Mouse (Mus musculus): ENCODE measurements around the gene Adarb1. TPM values are rescaled to one million over a fixed set of nuclear protein-coding genes. Genes with fewer than 3 reads are reported as not detected.
A peak's percentile ranks its signal among the peaks of the same experiment; 100 is the strongest.

The Adarb1 gene
- total RNA-seq (2018; cell fraction: chromatin; rRNA removed) = 1 to 10 TPM in 11 of 26 experiments, under 1 TPM in 15; 0.30 to 2.9 (median 0.73) TPM
- under 1 TPM; 0.03 to 0.49 (median 0.17) TPM for total RNA-seq (2018; cell fraction: cytosol; rRNA removed)
- total RNA-seq (2018; cell fraction: nucleus; rRNA removed) = 1 to 10 TPM in 5 of 26 experiments, under 1 TPM in 19, not detected in 2; 0.16 to 2.9 (median 0.54) TPM
- 0.04 to 0.91 TPM (median 0.16 TPM) in 3 replicates for polyA plus RNA-seq (2018)

- Histone ChIP-seq H3K36me3 (ENCODE audit: inconsistent target) (no peaks in the 10 kb centered on the region), H3K4me3 (ENCODE audit: inconsistent target) (peak within 1 kb of the TSS; percentile 30), H3K27ac (no peak within 1 kb of the TSS), H3K79me2 (ENCODE audit: inconsistent target) (no peaks in the 10 kb centered on the region)
- WGBS (ENCODE audit: missing documents) = 1% methylated on average over 57 of the region's 57 CpGs
Measured at GRCm38 (mm10) chr10:77418138-77418537, at the start of gene Adarb1. Adarb1 (minus strand) TSS chr10:77418270.

- Histone ChIP-seq H3K36me3 (ENCODE audit: inconsistent target) (no peaks in the 10 kb centered on the region), H3K79me2 (ENCODE audit: inconsistent target) (no peaks in the 10 kb centered on the region), H3K4me3 (ENCODE audit: inconsistent target) (no peak overlapping the region), H3K27ac (no peak overlapping the region)
- 88% methylated on average over 6 of the region's 6 CpGs for WGBS (ENCODE audit: missing documents)
Measured at GRCm38 (mm10) chr10:77467407-77467806, 49.3 kb upstream of the Adarb1 start.

GRCm38 (mm10) chr10:77465902-77466301, 47.8 kb upstream of the Adarb1 start:
- Histone ChIP-seq H3K27ac (no peak overlapping the region), H3K4me3 (ENCODE audit: inconsistent target) (no peak overlapping the region), H3K79me2 (ENCODE audit: inconsistent target) (no peaks in the 10 kb centered on the region), H3K36me3 (ENCODE audit: inconsistent target) (no peaks in the 10 kb centered on the region)
- 88% methylated on average over 5 of the region's 5 CpGs for WGBS (ENCODE audit: missing documents)

- H3K36me3 ChIP-seq (ENCODE audit: inconsistent target) = no peaks in the 10 kb centered on the region
- no peaks in the 10 kb centered on the region for H3K79me2 ChIP-seq (ENCODE audit: inconsistent target)
- no peak overlapping the region for H3K27ac ChIP-seq
- WGBS (ENCODE audit: missing documents) = 83% methylated on average over 10 of the region's 10 CpGs
- no peak overlapping the region for H3K4me3 ChIP-seq (ENCODE audit: inconsistent target)
Measured at GRCm38 (mm10) chr10:77464181-77464936, 46.3 kb upstream of the Adarb1 start.

GRCm38 (mm10) chr10:77461161-77461560, 43.1 kb upstream of the Adarb1 start:
- H3K36me3 ChIP-seq (ENCODE audit: inconsistent target) = no peaks in the 10 kb centered on the region
- H3K27ac ChIP-seq = no peak overlapping the region
- no peak overlapping the region for H3K4me3 ChIP-seq (ENCODE audit: inconsistent target)
- WGBS (ENCODE audit: missing documents) = 95% methylated on average over 8 of the region's 8 CpGs
- H3K79me2 ChIP-seq (ENCODE audit: inconsistent target) = no peaks in the 10 kb centered on the region

- H3K36me3 ChIP-seq (ENCODE audit: inconsistent target) = no peaks in the 10 kb centered on the region
- H3K4me3 ChIP-seq (ENCODE audit: inconsistent target) = no peak overlapping the region
- whole genome bisulfite sequencing (ENCODE audit: missing documents) = 73% methylated on average over 3 of the region's 3 CpGs
- no peaks in the 10 kb centered on the region for H3K79me2 ChIP-seq (ENCODE audit: inconsistent target)
- no peak overlapping the region for H3K27ac ChIP-seq
Measured at GRCm38 (mm10) chr10:77457701-77458100, 39.6 kb upstream of the Adarb1 start.

GRCm38 (mm10) chr10:77456507-77456906, 38.4 kb upstream of the Adarb1 start:
- Histone ChIP-seq H3K4me3 (ENCODE audit: inconsistent target) (no peak overlapping the region), H3K27ac (no peak overlapping the region), H3K36me3 (ENCODE audit: inconsistent target) (no peaks in the 10 kb centered on the region), H3K79me2 (ENCODE audit: inconsistent target) (no peaks in the 10 kb centered on the region)
- 79% methylated on average over 7 of the region's 7 CpGs for WGBS (ENCODE audit: missing documents)

- H3K4me3 ChIP-seq (ENCODE audit: inconsistent target) = no peak overlapping the region
- WGBS (ENCODE audit: missing documents) = 68% methylated on average over 14 of the region's 14 CpGs
- H3K27ac ChIP-seq = no peak overlapping the region
- H3K79me2 ChIP-seq (ENCODE audit: inconsistent target) = no peaks in the 10 kb centered on the region
- H3K36me3 ChIP-seq (ENCODE audit: inconsistent target) = no peaks in the 10 kb centered on the region
Measured at GRCm38 (mm10) chr10:77455251-77456010, 37.4 kb upstream of the Adarb1 start.

- Histone ChIP-seq H3K79me2 (ENCODE audit: inconsistent target) (no peaks in the 10 kb centered on the region), H3K36me3 (ENCODE audit: inconsistent target) (no peaks in the 10 kb centered on the region), H3K27ac (no peak overlapping the region), H3K4me3 (ENCODE audit: inconsistent target) (no peak overlapping the region)
- WGBS (ENCODE audit: missing documents) = 92% methylated on average over 6 of the region's 6 CpGs
Measured at GRCm38 (mm10) chr10:77454795-77455194, 36.7 kb upstream of the Adarb1 start.

- WGBS (ENCODE audit: missing documents) = 94% methylated on average over 4 of the region's 4 CpGs
- no peak overlapping the region for H3K4me3 ChIP-seq (ENCODE audit: inconsistent target)
- H3K79me2 ChIP-seq (ENCODE audit: inconsistent target) = no peaks in the 10 kb centered on the region
Measured at GRCm38 (mm10) chr10:77451822-77452221, 33.8 kb upstream of the Adarb1 start.

GRCm38 (mm10) chr10:77450159-77450464, 32.0 kb upstream of the Adarb1 start:
- H3K36me3 ChIP-seq (ENCODE audit: inconsistent target) = no peaks in the 10 kb centered on the region

More at GRCm38 (mm10) chr10:77451822-77452221, 33.8 kb upstream of the Adarb1 start:
- Histone ChIP-seq H3K27ac (no peak overlapping the region), H3K36me3 (ENCODE audit: inconsistent target) (no peaks in the 10 kb centered on the region)

GRCm38 (mm10) chr10:77449315-77450158, 31.5 kb upstream of the Adarb1 start:
- H3K79me2 ChIP-seq (ENCODE audit: inconsistent target) = no peaks in the 10 kb centered on the region
- WGBS (ENCODE audit: missing documents) = 32% methylated on average over 21 of the region's 23 CpGs
- H3K27ac ChIP-seq = no peak overlapping the region
- no peaks in the 10 kb centered on the region for H3K36me3 ChIP-seq (ENCODE audit: inconsistent target)
- no peak overlapping the region for H3K4me3 ChIP-seq (ENCODE audit: inconsistent target)

More at GRCm38 (mm10) chr10:77450159-77450464, 32.0 kb upstream of the Adarb1 start:
- no peak overlapping the region for H3K27ac ChIP-seq
- no peak overlapping the region for H3K4me3 ChIP-seq (ENCODE audit: inconsistent target)
- no peaks in the 10 kb centered on the region for H3K79me2 ChIP-seq (ENCODE audit: inconsistent target)

- H3K79me2 ChIP-seq (ENCODE audit: inconsistent target) = no peaks in the 10 kb centered on the region
- no peak overlapping the region for H3K4me3 ChIP-seq (ENCODE audit: inconsistent target)
- no peaks in the 10 kb centered on the region for H3K36me3 ChIP-seq (ENCODE audit: inconsistent target)
- no peak overlapping the region for H3K27ac ChIP-seq
- WGBS (ENCODE audit: missing documents) = 55% methylated on average over 6 of the region's 6 CpGs
Measured at GRCm38 (mm10) chr10:77448698-77449247, 30.7 kb upstream of the Adarb1 start.

- Histone ChIP-seq H3K4me3 (ENCODE audit: inconsistent target) (no peak overlapping the region), H3K27ac (no peak overlapping the region), H3K36me3 (ENCODE audit: inconsistent target) (no peaks in the 10 kb centered on the region), H3K79me2 (ENCODE audit: inconsistent target) (no peaks in the 10 kb centered on the region)
- 90% methylated on average over 7 of the region's 7 CpGs for WGBS (ENCODE audit: missing documents)
Measured at GRCm38 (mm10) chr10:77448209-77448608, 30.1 kb upstream of the Adarb1 start.
